ENCODE assay signal across 17 mouse cellular contexts in genomic region chr7:90748636-90749035, GRCm38 (mm10).
"Had no signal": no experiment of that assay in that cellular context is flagged by ENCODE, and none has a peak within 500 bp of the region (broad histone marks: within the 10 kb centered on the region; RNA-seq: fewer than 3 reads in every experiment).

No protein-coding gene starts in this region.

- ATAC-seq: intestine, embryonic 16.5 days had no signal

- H3K27ac ChIP-seq: left cerebral cortex, adult 2 months; liver, embryonic 13.5 days; stomach, embryonic 15.5 days had no signal

- H3K4me3 ChIP-seq: left cerebral cortex, adult 2 months; liver, embryonic 13.5 days; stomach, embryonic 15.5 days had no signal

- H3K4me2 ChIP-seq: liver, embryonic 13.5 days; midbrain, embryonic 11.5 days; stomach, embryonic 15.5 days had no signal

- H3K9me3 ChIP-seq: liver, embryonic 13.5 days; stomach, embryonic 15.5 days had no signal

- H3K27me3 ChIP-seq: liver, embryonic 13.5 days; stomach, embryonic 15.5 days had no signal

- H3K4me1 ChIP-seq: liver, embryonic 13.5 days; stomach, embryonic 15.5 days had no signal

- DNase-seq: kidney, adult 18-20 months; kidney, adult 9 months; kidney, postnatal 14 days; kidney, postnatal 4 days; liver, embryonic 13.5 days; lung, adult 2 months; lung, postnatal 14 days; lung, postnatal 4 days; midbrain, embryonic 14.5 days; right cerebral cortex, postnatal 25 days; spleen, adult 18-20 months; thymus, adult 18-20 months; thymus, postnatal 36 days had no signal

- H3K9ac ChIP-seq: liver, embryonic 13.5 days; stomach, embryonic 15.5 days had no signal

- H3K36me3 ChIP-seq: liver, embryonic 13.5 days; stomach, embryonic 15.5 days had no signal
